Mouse (Mus musculus) stomach, postnatal 0 days (tissue): ENCODE measurements around the gene 9330161L09Rik. TPM values are rescaled to one million over a fixed set of nuclear protein-coding genes. Genes with fewer than 3 reads are reported as not detected.

Experiments used
- ATAC-seq: fragments of 200-750 bp; cut with Nextera tagmentation; 2 replicates; pipeline ENCODE4 v1.8.0; 2017; ENCODE audit not compliant: low FRiP score, low TSS enrichment
- DNase-seq: peaks from one replicate; pipeline ENCODE4 v3.0.0-alpha.2; 2016; ENCODE audit warnings: low spot score
- H3K27ac ChIP-seq: fragments of 300-500 bp; sonication (generic); replicated peaks from 2 replicates; pipeline ENCODE4 v1.5.1; 2014; ENCODE audit warnings: mild to moderate bottlenecking, control low read depth
- H3K27me3 ChIP-seq: fragments of 300-500 bp; sonication (generic); 2 replicates; pipeline ENCODE4 v1.6.1; 2014; ENCODE audit warnings: low read length; ENCODE audit not compliant: control insufficient read depth, insufficient read depth
- H3K36me3 ChIP-seq: fragments of 300-500 bp; sonication (generic); 2 replicates; pipeline ENCODE4 v1.6.1; 2014; ENCODE audit warnings: low read length, mixed read lengths; ENCODE audit not compliant: control insufficient read depth, insufficient read depth
- H3K4me1 ChIP-seq: fragments of 300-500 bp; sonication (generic); replicated peaks from 2 replicates; pipeline ENCODE4 v1.6.1; 2014; ENCODE audit warnings: antibody characterized with exemption; ENCODE audit not compliant: control insufficient read depth, insufficient read depth
- H3K4me2 ChIP-seq: fragments of 300-500 bp; sonication (generic); replicated peaks from 2 replicates; pipeline ENCODE4 v1.6.1; 2014; ENCODE audit warnings: low read depth, mild to moderate bottlenecking, control low read depth, moderate library complexity
- H3K4me3 ChIP-seq: fragments of 300-500 bp; sonication (generic); 2 replicates; pipeline ENCODE4 v1.5.1; 2014; ENCODE audit warnings: low read depth, low read length, control low read depth
- H3K9ac ChIP-seq: fragments of 300-500 bp; sonication (generic); 2 replicates; pipeline ENCODE4 v1.6.1; 2014; ENCODE audit warnings: mild to moderate bottlenecking, low read length, control low read depth, mixed read lengths
- H3K9me3 ChIP-seq: fragments of 300-500 bp; sonication (generic); 2 replicates; pipeline ENCODE4 v1.6.1; 2016; ENCODE audit warnings: low read length; ENCODE audit not compliant: control insufficient read depth
- CTCF ChIP-seq: IDR thresholded peaks from 2 replicates; pipeline ENCODE4 v1.5.1; 2016; ENCODE audit warnings: antibody characterized with exemption, low read depth, mild to moderate bottlenecking, moderate library complexity
- EP300 ChIP-seq: optimal IDR thresholded peaks from 2 replicates; pipeline ENCODE3; 2016; ENCODE audit warnings: antibody characterized with exemption
- WGBS: fragments of 180-500 bp; shearing (Covaris S2); extraction: QIAGEN DNeasy Blood & Tissue Kit; methylation state at CpG from one replicate; pipeline ENCODE4 v1.1.7; 2014; 5-methylcytosine and 5-hydroxymethylcytosine counted together
- polyA plus RNA-seq: library from polyadenylated mRNA; unstranded; fragments of >200 nt; fragmentation: Nextera tagmentation; extraction: Ambion mirVana; gene quantifications from 2 replicates; pipeline ENCODE4 v1.2.1, GENCODE M21; 2015

9330161L09Rik gene
- polyA plus RNA-seq, 1 experiment from 2014 or later: 0.18 TPM

DNA sequence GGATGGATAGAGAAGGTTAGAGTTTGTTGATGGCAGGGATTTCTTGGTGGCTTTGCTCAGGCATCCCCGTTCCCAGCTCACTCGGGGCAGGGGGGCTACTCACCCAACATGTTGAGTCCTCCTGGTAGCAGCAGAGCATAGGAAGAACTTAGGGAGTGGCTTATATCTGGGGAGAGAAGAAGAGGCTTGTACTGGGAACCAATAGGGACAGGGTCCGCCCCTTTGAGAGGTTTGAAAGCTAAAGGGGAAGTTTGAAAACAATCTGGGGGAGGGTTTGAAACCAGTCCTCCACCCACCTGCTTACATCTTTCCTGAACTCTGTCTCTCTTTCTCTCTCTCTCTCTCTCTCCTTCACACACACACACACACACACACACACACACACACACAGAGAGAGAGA lies 35.9 kb upstream of the 9330161L09Rik start, which contains the start of gene Ifi27l2a:
Gene Ifi27l2a (minus strand): TSS at position 157 of the 400 bp plus-strand sequence.
- no peaks in the 10 kb centered on the region for H3K4me1 ChIP-seq
- H3K27ac ChIP-seq: no peak within 1 kb of the TSS
- peak within 1 kb of the TSS; percentile 23 for H3K4me2 ChIP-seq
- TF ChIP-seq EP300: no peak
- TF ChIP-seq CTCF: no peak
- peak within 1 kb of the TSS; percentile 17 for H3K4me3 ChIP-seq
- H3K27me3 ChIP-seq: no peaks in the 10 kb centered on the region
- no peaks in the 10 kb centered on the region for H3K9me3 ChIP-seq
- H3K36me3 ChIP-seq: no peaks in the 10 kb centered on the region
- ATAC-seq: peak; percentile 35; the same call in 1 of the 2 replicates
- H3K9ac ChIP-seq: peak within 1 kb of the TSS; percentile 31
- 40% methylated on average over 3 of the region's 3 CpGs for WGBS
- no peak for DNase-seq

GRCm38 (mm10) chr12:103437601-103438000 lies 30.0 kb upstream of the 9330161L09Rik start:
- DNase-seq: no peak
- Histone ChIP-seq H3K4me2 (no peak overlapping the region), H3K9ac (no peak overlapping the region), H3K4me3 (no peak overlapping the region), H3K36me3 (no peaks in the 10 kb centered on the region; the same call in 1 of the 2 replicates), H3K4me1 (no peaks in the 10 kb centered on the region; the same call in 1 of the 2 replicates), H3K27me3 (no peaks in the 10 kb centered on the region), H3K27ac (peak overlapping the region; percentile 14), H3K9me3 (no peaks in the 10 kb centered on the region)
- TF ChIP-seq EP300 (no peak), CTCF (no peak)
- WGBS: 77% methylated on average over 1 of the region's 1 CpGs
- no peak for ATAC-seq

GRCm38 (mm10) chr12:103434861-103435260 lies 27.2 kb upstream of the 9330161L09Rik start:
- no peak overlapping the region; the same call in 1 of the 2 replicates for H3K4me3 ChIP-seq
- no peak for DNase-seq
- no peak; the same call in 1 of the 2 replicates for ATAC-seq

GRCm38 (mm10) chr12:103433986-103434731 lies 26.5 kb upstream of the 9330161L09Rik start, which contains the start of gene Ifi27:
Gene Ifi27, plus strand, starts transcription at chr12:103434211.
- Histone ChIP-seq H3K9me3 (no peaks in the 10 kb centered on the region), H3K4me3 (peak within 1 kb of the TSS; percentile 36), H3K27ac (peak within 1 kb of the TSS; percentile 72), H3K9ac (peak within 1 kb of the TSS; percentile 14; the same call in 1 of the 2 replicates), H3K36me3 (no peaks in the 10 kb centered on the region; the same call in 1 of the 2 replicates), H3K4me2 (peak within 1 kb of the TSS; percentile 34), H3K4me1 (no peaks in the 10 kb centered on the region; the same call in 1 of the 2 replicates), H3K27me3 (no peaks in the 10 kb centered on the region)
- WGBS: 40% methylated on average over 8 of the region's 8 CpGs
- TF ChIP-seq CTCF (no peak), EP300 (peak; percentile 47)
- peak; percentile 97 for ATAC-seq
- peak; percentile 40 for DNase-seq

More at GRCm38 (mm10) chr12:103434861-103435260, 27.2 kb upstream of the 9330161L09Rik start:
- Histone ChIP-seq H3K9me3 (no peaks in the 10 kb centered on the region), H3K4me2 (peak overlapping the region; percentile 34), H3K36me3 (no peaks in the 10 kb centered on the region; the same call in 1 of the 2 replicates), H3K4me1 (no peaks in the 10 kb centered on the region; the same call in 1 of the 2 replicates), H3K27me3 (no peaks in the 10 kb centered on the region), H3K9ac (no peak overlapping the region), H3K27ac (peak overlapping the region; percentile 72)
- TF ChIP-seq EP300 (no peak), CTCF (no peak)

DNA sequence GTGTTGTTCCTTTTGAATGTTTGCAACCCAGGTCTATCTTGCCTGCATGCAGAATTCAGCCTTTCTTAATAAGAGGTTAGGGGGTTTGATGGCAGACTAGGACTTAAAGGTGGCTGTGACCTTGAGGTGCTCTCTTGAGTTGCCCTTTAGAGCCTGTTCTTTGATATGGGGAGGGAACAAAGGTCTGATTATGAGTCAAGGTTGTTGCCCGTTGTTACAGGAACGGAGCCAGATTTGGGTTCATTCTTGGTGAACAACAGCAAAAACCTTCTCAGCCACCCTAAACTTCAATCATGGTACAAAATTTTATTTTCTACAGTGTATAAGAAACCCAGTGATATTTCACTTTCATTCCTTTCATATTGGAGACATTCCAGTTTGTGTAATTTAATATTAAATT lies 25.8 kb upstream of the 9330161L09Rik start:
- H3K9me3 ChIP-seq: no peaks in the 10 kb centered on the region
- H3K27me3 ChIP-seq: no peaks in the 10 kb centered on the region
- ATAC-seq (no peak), DNase-seq (no peak)
- H3K27ac ChIP-seq: 0 out of 2 replicates have a peak overlapping the region, but pooled peaks have one; percentile 13
- no peak overlapping the region for H3K4me2 ChIP-seq
- no peak overlapping the region for H3K9ac ChIP-seq
- TF ChIP-seq EP300 (no peak), CTCF (no peak)
- no peaks in the 10 kb centered on the region; the same call in 1 of the 2 replicates for H3K36me3 ChIP-seq
- no peak overlapping the region for H3K4me3 ChIP-seq
- 48% methylated on average over 2 of the region's 2 CpGs for WGBS
- H3K4me1 ChIP-seq: no peaks in the 10 kb centered on the region; the same call in 1 of the 2 replicates

DNA sequence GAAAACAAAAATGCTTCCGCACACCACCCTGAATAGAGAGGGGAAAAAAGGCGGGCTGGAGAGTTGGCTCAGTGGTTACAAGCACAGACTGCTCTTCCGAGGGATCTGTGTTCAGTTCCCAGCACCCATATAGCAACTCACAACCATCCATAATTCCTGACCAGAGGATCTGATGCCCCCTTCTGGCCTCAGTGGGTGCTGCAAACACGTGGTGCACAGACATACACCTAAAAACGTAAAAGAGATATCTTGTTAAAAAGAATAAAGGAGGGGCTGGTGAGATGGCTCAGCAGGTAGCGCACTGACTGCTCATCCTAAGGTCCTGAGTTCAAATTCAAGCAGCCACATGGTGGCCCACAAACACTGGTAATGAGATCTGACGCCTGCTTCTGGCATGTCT lies 19.1 kb upstream of the 9330161L09Rik start:
- Histone ChIP-seq H3K27me3 (no peaks in the 10 kb centered on the region), H3K4me1 (peaks cover 8% of the 10 kb centered on the region; the same call in 1 of the 2 replicates), H3K27ac (no peak overlapping the region), H3K36me3 (peaks cover 4% of the 10 kb centered on the region; the same call in 1 of the 2 replicates), H3K9me3 (no peaks in the 10 kb centered on the region), H3K4me3 (no peak overlapping the region), H3K4me2 (no peak overlapping the region), H3K9ac (no peak overlapping the region)
- WGBS: 88% methylated on average over 7 of the region's 7 CpGs
- TF ChIP-seq EP300 (no peak), CTCF (peak; percentile 14; the same call in 1 of the 2 replicates)
- DNase-seq: no peak
- no peak for ATAC-seq
